Mouse (Mus musculus) ES-Bruce4 (cell line): ENCODE data around the gene Scn8a. TPM values are rescaled to one million over a fixed set of nuclear protein-coding genes. Genes with fewer than 3 reads are reported as not detected.

ENCODE experiments used
- H3K27ac ChIP-seq: 2 replicates; pipeline ENCODE4 v1.5.1; 2012; ENCODE audit warnings: low read length, inconsistent platforms; ENCODE audit not compliant: insufficient read depth
- H3K27me3 ChIP-seq: 2 replicates; pipeline ENCODE4 v1.6.1; 2012; ENCODE audit warnings: mild to moderate bottlenecking, low read length, inconsistent platforms; ENCODE audit not compliant: control insufficient read depth, poor library complexity, insufficient read depth, severe bottlenecking
- H3K36me3 ChIP-seq: 2 replicates; pipeline ENCODE4 v1.6.1; 2012; ENCODE audit warnings: inconsistent platforms, mild to moderate bottlenecking, low read length, moderate library complexity; ENCODE audit not compliant: control insufficient read depth, poor library complexity, insufficient read depth, severe bottlenecking
- H3K4me1 ChIP-seq: one replicate; pipeline ENCODE4 v1.8.1; 2011; ENCODE audit warnings: low read length; ENCODE audit not compliant: control insufficient read depth, insufficient read depth
- H3K4me3 ChIP-seq: 2 replicates; pipeline ENCODE4 v1.5.1; 2011; ENCODE audit warnings: low read depth, mild to moderate bottlenecking, low read length
- H3K9ac ChIP-seq: 2 replicates; pipeline ENCODE4 v1.6.1; 2012; ENCODE audit warnings: low read depth, mild to moderate bottlenecking, inconsistent platforms; ENCODE audit not compliant: poor library complexity, severe bottlenecking
- H3K9me3 ChIP-seq: replicated peaks from 2 replicates; pipeline ENCODE4 v1.6.1; 2012; ENCODE audit warnings: mild to moderate bottlenecking, low read length, inconsistent platforms; ENCODE audit not compliant: control insufficient read depth, poor library complexity, insufficient read depth, severe bottlenecking
- CTCF ChIP-seq: IDR thresholded peaks from one replicate; pipeline ENCODE4 v1.8.1; 2011; ENCODE audit warnings: low read depth, low read length
- EP300 ChIP-seq: IDR thresholded peaks from 2 replicates; pipeline ENCODE4 v1.6.1; 2011; ENCODE audit warnings: low read depth, low read length; ENCODE audit not compliant: insufficient read depth
- POLR2A ChIP-seq: IDR thresholded peaks from one replicate; pipeline ENCODE4 v1.8.1; 2011; ENCODE audit warnings: low read length; ENCODE audit not compliant: insufficient read depth
- polyA plus RNA-seq: library from polyadenylated mRNA; stranded (reverse); fragments of >200 nt; gene quantifications from 2 replicates; pipeline ENCODE4 v1.2.4, GENCODE M21; 2011; ENCODE audit warnings: low read depth; ENCODE audit not compliant: missing spikeins, insufficient read depth, insufficient read length

Scn8a gene
- polyA plus RNA-seq, 1 experiment = 8.9 TPM

DNA sequence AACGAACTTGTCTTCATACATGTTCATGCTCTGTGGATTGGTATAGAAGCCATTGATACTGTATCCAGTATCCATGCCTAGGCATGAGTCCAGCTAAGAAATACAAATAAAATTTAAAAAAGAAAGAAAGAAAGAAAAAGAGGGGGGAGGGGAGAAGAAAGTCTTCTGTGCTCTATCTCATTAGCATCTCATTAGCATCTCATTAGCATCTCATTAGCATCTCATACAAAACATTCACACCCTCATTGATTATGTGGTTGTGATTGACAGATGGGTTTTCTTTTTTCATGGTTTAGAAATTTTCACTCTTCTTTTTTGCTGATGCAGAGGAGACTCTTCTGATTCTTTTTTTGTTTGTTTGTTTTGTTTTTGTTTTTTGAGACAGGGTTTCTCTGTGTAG, 117.4 kb downstream of the Scn8a start:
- Histone ChIP-seq H3K36me3 (no peaks in the 10 kb centered on the region), H3K9ac (no peak overlapping the region), H3K4me3 (no peak overlapping the region), H3K27ac (no peak overlapping the region), H3K9me3 (no peaks in the 10 kb centered on the region), H3K27me3 (peaks cover 2% of the 10 kb centered on the region), H3K4me1 (no peaks in the 10 kb centered on the region)
- TF ChIP-seq POLR2A = no peak
- TF ChIP-seq CTCF = no peak
- no peak for TF ChIP-seq EP300

DNA sequence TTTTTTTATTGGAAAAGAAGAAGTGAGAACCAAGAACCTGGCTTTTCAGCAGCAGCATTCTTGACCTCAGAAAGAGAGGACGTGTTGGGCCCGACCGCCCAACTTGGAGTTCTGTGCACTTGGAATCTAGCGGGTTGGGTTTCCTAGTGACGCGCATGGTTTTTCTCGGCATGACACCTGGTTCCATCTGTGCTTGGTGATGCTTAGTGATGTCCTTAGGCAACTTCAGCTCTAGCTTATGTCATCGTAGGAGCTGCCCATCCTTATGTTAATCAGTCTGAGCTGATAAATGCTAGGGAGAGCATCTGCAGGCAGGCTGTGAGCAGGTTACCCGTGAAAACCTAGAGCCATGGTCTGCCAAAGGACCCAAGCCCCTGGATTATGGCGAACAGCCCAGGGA, 120.6 kb downstream of the Scn8a start:
- H3K27me3 ChIP-seq = no peaks in the 10 kb centered on the region
- H3K4me1 ChIP-seq = no peaks in the 10 kb centered on the region
- no peaks in the 10 kb centered on the region for H3K36me3 ChIP-seq
- H3K9me3 ChIP-seq = no peaks in the 10 kb centered on the region
- H3K9ac ChIP-seq = no peak overlapping the region
- H3K4me3 ChIP-seq = no peak overlapping the region
- no peak overlapping the region for H3K27ac ChIP-seq
- no peak for TF ChIP-seq EP300
- TF ChIP-seq POLR2A = no peak
- TF ChIP-seq CTCF = no peak

GRCm38 (mm10) chr15:100997090-100997489, 127.4 kb downstream of the Scn8a start:
- TF ChIP-seq CTCF (peak; percentile 55), EP300 (no peak), POLR2A (no peak)
- Histone ChIP-seq H3K9me3 (no peaks in the 10 kb centered on the region), H3K4me3 (no peak overlapping the region), H3K36me3 (no peaks in the 10 kb centered on the region), H3K27me3 (no peaks in the 10 kb centered on the region), H3K4me1 (no peaks in the 10 kb centered on the region), H3K27ac (no peak overlapping the region), H3K9ac (no peak overlapping the region)

DNA sequence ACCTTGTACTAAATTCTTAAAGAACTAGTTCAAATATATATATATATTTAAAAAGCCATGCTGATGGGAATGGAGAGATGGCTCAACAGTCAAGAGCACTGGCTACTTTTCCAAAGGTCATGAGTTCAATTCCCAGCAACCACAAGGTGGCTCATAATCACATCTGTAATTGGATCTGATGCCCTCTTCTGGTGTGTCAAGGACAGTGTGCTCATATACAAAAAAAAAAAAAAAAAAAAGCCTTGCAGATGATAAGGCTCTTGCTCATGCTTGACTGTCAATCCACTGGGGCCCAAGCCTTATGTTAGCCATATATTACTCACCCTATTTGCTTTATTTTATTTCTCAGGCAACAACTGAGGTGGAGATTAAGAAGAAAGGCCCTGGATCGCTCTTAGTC, 132.0 kb downstream of the Scn8a start:
- Histone ChIP-seq H3K27ac (no peak overlapping the region), H3K4me1 (no peaks in the 10 kb centered on the region), H3K27me3 (no peaks in the 10 kb centered on the region), H3K4me3 (no peak overlapping the region), H3K9me3 (no peaks in the 10 kb centered on the region), H3K9ac (no peak overlapping the region), H3K36me3 (no peaks in the 10 kb centered on the region)
- no peak for TF ChIP-seq POLR2A
- no peak for TF ChIP-seq EP300
- no peak for TF ChIP-seq CTCF

GRCm38 (mm10) chr15:101002466-101002865, 132.8 kb downstream of the Scn8a start:
- H3K4me3 ChIP-seq = no peak overlapping the region
- no peaks in the 10 kb centered on the region for H3K4me1 ChIP-seq
- H3K27ac ChIP-seq = no peak overlapping the region
- no peak overlapping the region for H3K9ac ChIP-seq
- no peaks in the 10 kb centered on the region for H3K27me3 ChIP-seq
- no peak for TF ChIP-seq POLR2A
- TF ChIP-seq CTCF = no peak
- no peak for TF ChIP-seq EP300
- no peaks in the 10 kb centered on the region for H3K9me3 ChIP-seq
- no peaks in the 10 kb centered on the region for H3K36me3 ChIP-seq

DNA sequence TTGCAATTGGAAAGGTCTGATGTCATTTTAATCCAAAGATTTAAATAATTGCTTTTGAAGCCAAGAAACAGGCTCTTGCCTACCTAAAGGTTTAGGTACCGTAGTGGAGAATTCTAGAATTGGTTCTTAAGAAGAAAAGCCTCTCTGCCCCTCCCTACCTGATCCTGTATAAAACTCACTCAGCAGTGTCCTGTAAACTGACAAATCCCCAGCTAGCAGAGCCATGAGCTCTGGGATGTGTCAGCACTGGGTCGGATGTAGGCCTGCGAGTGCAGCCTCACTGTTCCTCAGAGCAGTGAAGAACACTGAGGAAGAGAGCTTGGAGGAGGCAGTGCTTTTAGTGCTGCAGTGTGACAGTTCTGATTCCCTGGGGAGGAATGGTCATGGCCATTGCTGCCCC, 134.9 kb downstream of the Scn8a start:
- no peak overlapping the region for H3K27ac ChIP-seq
- no peaks in the 10 kb centered on the region for H3K9me3 ChIP-seq
- no peak overlapping the region for H3K4me3 ChIP-seq
- no peaks in the 10 kb centered on the region for H3K4me1 ChIP-seq
- no peak overlapping the region for H3K9ac ChIP-seq
- H3K36me3 ChIP-seq = no peaks in the 10 kb centered on the region
- TF ChIP-seq EP300 = no peak
- no peak for TF ChIP-seq POLR2A
- no peak for TF ChIP-seq CTCF
- H3K27me3 ChIP-seq = no peaks in the 10 kb centered on the region
